Mouse (Mus musculus) forebrain, postnatal 0 days (tissue): ENCODE results near the gene Pkig. TPM values are rescaled to one million over a fixed set of nuclear protein-coding genes. Genes with fewer than 3 reads are reported as not detected.

ENCODE experiments used
- ATAC-seq: fragments of 200-750 bp; cut with Nextera tagmentation; 2 replicates; pipeline ENCODE4 v1.8.0; 2017; ENCODE audit warnings: mild to moderate bottlenecking, moderate library complexity
- DNase-seq: peaks from one replicate; pipeline ENCODE4 v3.0.0-alpha.2; 2015
- H3K27ac ChIP-seq: fragments of 300-500 bp; sonication (generic); 2 replicates; pipeline ENCODE4 v1.5.1; 2014; ENCODE audit warnings: low read depth, mild to moderate bottlenecking, antibody characterized with exemption, low read length, moderate library complexity, mixed read lengths
- H3K27me3 ChIP-seq: fragments of 300-500 bp; sonication (generic); 2 replicates; pipeline ENCODE4 v1.6.1; 2014; ENCODE audit warnings: mild to moderate bottlenecking, low read length, mixed read lengths; ENCODE audit not compliant: insufficient read depth
- H3K36me3 ChIP-seq: fragments of 300-500 bp; sonication (generic); 2 replicates; pipeline ENCODE4 v1.6.1; 2014; ENCODE audit warnings: mild to moderate bottlenecking, moderate library complexity; ENCODE audit not compliant: insufficient read depth
- H3K4me1 ChIP-seq: fragments of 300-500 bp; sonication (generic); 2 replicates; pipeline ENCODE4 v1.6.1; 2014; ENCODE audit warnings: antibody characterized with exemption; ENCODE audit not compliant: insufficient read depth
- H3K4me2 ChIP-seq: fragments of 300-500 bp; sonication (generic); 2 replicates; pipeline ENCODE4 v1.6.1; 2014; ENCODE audit warnings: low read depth, mild to moderate bottlenecking, moderate library complexity
- H3K4me3 ChIP-seq: fragments of 300-500 bp; sonication (generic); 2 replicates; pipeline ENCODE4 v1.5.1; 2014; ENCODE audit warnings: low read depth, low read length, mixed read lengths
- H3K9ac ChIP-seq: fragments of 300-500 bp; sonication (generic); 2 replicates; pipeline ENCODE4 v1.6.1; 2014; ENCODE audit warnings: mild to moderate bottlenecking
- H3K9me3 ChIP-seq: fragments of 300-500 bp; sonication (generic); 2 replicates; pipeline ENCODE4 v1.6.1; 2016; ENCODE audit warnings: low read length
- CTCF ChIP-seq: sonication (generic); IDR thresholded peaks from 2 replicates; pipeline ENCODE4 v1.5.1; 2016; ENCODE audit warnings: antibody characterized with exemption, control low read depth, low read depth
- WGBS: fragments of 180-500 bp; shearing (Covaris S2); extraction: QIAGEN DNeasy Blood & Tissue Kit; methylation state at CpG from one replicate; pipeline ENCODE4 v1.1.7; 2014; 5-methylcytosine and 5-hydroxymethylcytosine counted together
- polyA plus RNA-seq: library from polyadenylated mRNA; unstranded; fragments of >200 nt; fragmentation: Nextera tagmentation; extraction: Ambion mirVana; gene quantifications from 2 replicates; pipeline ENCODE4 v1.2.1, GENCODE M21; 2015
- total RNA-seq: library from RNA; depleted of rRNA; stranded (reverse); fragments of >200 nt; gene quantifications from 2 replicates; pipeline ENCODE4 v1.2.3, GENCODE M21; 2014

Gene Pkig
- total and polyA plus RNA-seq, 2 experiments from 2014 or later: 114 to 211 TPM

GRCm38 (mm10) chr2:163631715-163632114 is 26.5 kb upstream of the Pkig start:
- DNase-seq: no peak
- Histone ChIP-seq H3K4me2 (no peak overlapping the region), H3K4me1 (no peaks in the 10 kb centered on the region), H3K36me3 (peaks cover 53% of the 10 kb centered on the region), H3K9ac (no peak overlapping the region), H3K27ac (no peak overlapping the region), H3K9me3 (no peaks in the 10 kb centered on the region), H3K27me3 (no peaks in the 10 kb centered on the region), H3K4me3 (no peak overlapping the region)
- TF ChIP-seq CTCF: peak; percentile 12; the same call in 1 of the 2 replicates
- WGBS: 97% methylated on average over 2 of the region's 2 CpGs
- ATAC-seq: no peak

GRCm38 (mm10) chr2:163634211-163634610 is 24.0 kb upstream of the Pkig start:
- no peak overlapping the region for H3K27ac ChIP-seq
- no peaks in the 10 kb centered on the region for H3K4me1 ChIP-seq
- ATAC-seq: no peak
- no peak overlapping the region for H3K4me3 ChIP-seq
- no peaks in the 10 kb centered on the region for H3K27me3 ChIP-seq
- TF ChIP-seq CTCF: no peak
- WGBS: 92% methylated on average over 2 of the region's 2 CpGs
- peaks cover 43% of the 10 kb centered on the region for H3K36me3 ChIP-seq
- H3K4me2 ChIP-seq: no peak overlapping the region
- H3K9ac ChIP-seq: no peak overlapping the region
- DNase-seq: no peak
- no peaks in the 10 kb centered on the region for H3K9me3 ChIP-seq

GRCm38 (mm10) chr2:163636057-163636456 is 22.1 kb upstream of the Pkig start:
- H3K9me3 ChIP-seq: no peaks in the 10 kb centered on the region
- no peak overlapping the region for H3K27ac ChIP-seq
- H3K36me3 ChIP-seq: peaks cover 25% of the 10 kb centered on the region
- no peak for TF ChIP-seq CTCF
- no peak overlapping the region for H3K4me2 ChIP-seq
- no peaks in the 10 kb centered on the region for H3K27me3 ChIP-seq
- H3K9ac ChIP-seq: no peak overlapping the region
- no peaks in the 10 kb centered on the region for H3K4me1 ChIP-seq
- ATAC-seq: no peak
- 95% methylated on average over 2 of the region's 2 CpGs for WGBS
- no peak for DNase-seq
- no peak overlapping the region for H3K4me3 ChIP-seq

GRCm38 (mm10) chr2:163637655-163638266 is 20.4 kb upstream of the Pkig start:
- Histone ChIP-seq H3K4me1 (peaks cover under 1% of the 10 kb centered on the region; the same call in 1 of the 2 replicates), H3K27ac (no peak overlapping the region), H3K36me3 (peaks cover 11% of the 10 kb centered on the region), H3K4me2 (no peak overlapping the region), H3K27me3 (no peaks in the 10 kb centered on the region), H3K4me3 (no peak overlapping the region), H3K9me3 (no peaks in the 10 kb centered on the region), H3K9ac (no peak overlapping the region)
- ATAC-seq (no peak), DNase-seq (no peak)
- no peak for TF ChIP-seq CTCF
- WGBS: 82% methylated on average over 5 of the region's 5 CpGs

- DNase-seq: no peak
- Histone ChIP-seq H3K36me3 (peaks cover 2% of the 10 kb centered on the region), H3K27me3 (no peaks in the 10 kb centered on the region), H3K9ac (no peak overlapping the region), H3K4me2 (no peak overlapping the region), H3K4me1 (peaks cover 11% of the 10 kb centered on the region; the same call in 1 of the 2 replicates), H3K9me3 (no peaks in the 10 kb centered on the region), H3K27ac (no peak overlapping the region), H3K4me3 (no peak overlapping the region)
- ATAC-seq: no peak
- no peak for TF ChIP-seq CTCF
- 55% methylated on average over 3 of the region's 3 CpGs for WGBS
These were observed 17.7 kb upstream of the Pkig start for GRCm38 (mm10) chr2:163640493-163640892.

- peaks cover 11% of the 10 kb centered on the region; the same call in 1 of the 2 replicates for H3K4me1 ChIP-seq
- H3K4me3 ChIP-seq: no peak overlapping the region
- 82% methylated on average over 3 of the region's 3 CpGs for WGBS
- no peak overlapping the region for H3K9ac ChIP-seq
- no peaks in the 10 kb centered on the region for H3K9me3 ChIP-seq
- H3K36me3 ChIP-seq: peaks cover 2% of the 10 kb centered on the region; the same call in 1 of the 2 replicates
- DNase-seq: no peak
- H3K27ac ChIP-seq: no peak overlapping the region
- H3K27me3 ChIP-seq: no peaks in the 10 kb centered on the region
- ATAC-seq: no peak
- no peak for TF ChIP-seq CTCF
- H3K4me2 ChIP-seq: no peak overlapping the region
These were observed 16.5 kb upstream of the Pkig start for GRCm38 (mm10) chr2:163641681-163642080.

GRCm38 (mm10) chr2:163642685-163643575 is 15.3 kb upstream of the Pkig start:
- no peaks in the 10 kb centered on the region for H3K27me3 ChIP-seq

More at GRCm38 (mm10) chr2:163642685-163643575, 15.3 kb upstream of the Pkig start:
- H3K4me1 ChIP-seq: peaks cover 11% of the 10 kb centered on the region; the same call in 1 of the 2 replicates
- peak overlapping the region; percentile 50 for H3K4me2 ChIP-seq
- DNase-seq (no peak), ATAC-seq (no peak)
- H3K36me3 ChIP-seq: no peaks in the 10 kb centered on the region
- 90% methylated on average over 30 of the region's 30 CpGs for WGBS
- no peak overlapping the region for H3K9ac ChIP-seq
- TF ChIP-seq CTCF: no peak
- no peak overlapping the region; the same call in 1 of the 2 replicates for H3K4me3 ChIP-seq
- H3K27ac ChIP-seq: no peak overlapping the region; the same call in 1 of the 2 replicates
- no peaks in the 10 kb centered on the region for H3K9me3 ChIP-seq
